Mouse (Mus musculus) heart, postnatal 0 days (tissue): ENCODE data around the gene Lsm7.

ENCODE experiments used
- CTCF ChIP-seq: IDR thresholded peaks from 2 replicates; pipeline ENCODE4 v1.5.1; 2016; ENCODE audit warnings: antibody characterized with exemption, control low read depth, low read depth
- EP300 ChIP-seq: IDR thresholded peaks from 2 replicates; pipeline ENCODE4 v1.6.1; 2016; ENCODE audit warnings: antibody characterized with exemption, low read depth

DNA sequence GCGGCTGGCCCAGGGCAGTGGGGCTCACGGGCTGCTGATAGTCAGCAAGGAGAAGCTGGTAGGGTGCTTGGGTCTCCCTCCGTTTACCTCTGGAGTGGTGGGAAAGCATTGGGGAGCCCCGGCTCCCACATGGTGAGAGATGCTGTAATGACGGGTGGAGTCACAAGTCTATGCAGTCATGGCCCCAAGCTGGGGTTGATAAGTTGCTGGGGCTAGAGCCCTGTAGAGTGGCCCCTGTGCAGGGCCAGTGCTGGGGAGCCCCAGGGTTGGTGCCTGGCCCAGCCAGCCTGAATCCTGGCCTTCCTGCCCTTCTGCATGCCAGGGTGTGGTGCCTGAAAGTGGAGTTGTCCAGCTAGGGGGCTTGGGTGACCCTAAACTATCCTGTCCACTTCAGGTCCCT is 7.3 kb upstream of the Lsm7 start:
- TF ChIP-seq CTCF (no peak), EP300 (no peak)
